Mouse (Mus musculus): ENCODE measurements around the gene Kcna6.

The Kcna6 gene

GRCm38 (mm10) chr6:126735806-126736205 is 4.7 kb downstream of the Kcna6 start:
- no peak for DNase-seq (ENCODE audit: low read depth, low spot score)

- no peak for DNase-seq (ENCODE audit: low read depth, low spot score)
Measured at GRCm38 (mm10) chr6:126732645-126733044, 7.8 kb downstream of the Kcna6 start.

GRCm38 (mm10) chr6:126728803-126729202 is 11.7 kb downstream of the Kcna6 start:
- no peak for DNase-seq (ENCODE audit: low read depth, low spot score)

GRCm38 (mm10) chr6:126718423-126719087 is 21.9 kb downstream of the Kcna6 start:
- DNase-seq (ENCODE audit: low read depth, low spot score), result no peak

GRCm38 (mm10) chr6:126712531-126712930 is 27.9 kb downstream of the Kcna6 start:
- no peak for DNase-seq (ENCODE audit: low read depth, low spot score)

GRCm38 (mm10) chr6:126705936-126706335 is 34.5 kb downstream of the Kcna6 start:
- no peak for DNase-seq (ENCODE audit: low read depth, low spot score)

- peak; percentile 43 for DNase-seq (ENCODE audit: low read depth, low spot score)
Measured at GRCm38 (mm10) chr6:126704430-126704829, 36.0 kb downstream of the Kcna6 start.

GRCm38 (mm10) chr6:126702116-126702515 is 38.4 kb downstream of the Kcna6 start:
- DNase-seq (ENCODE audit: low read depth, low spot score), result peak; percentile 72

- DNase-seq (ENCODE audit: low read depth, low spot score), result no peak
Measured at GRCm38 (mm10) chr6:126701196-126701595, 39.3 kb downstream of the Kcna6 start.

- no peak for DNase-seq (ENCODE audit: low read depth, low spot score)
Measured at GRCm38 (mm10) chr6:126699995-126700394, 40.5 kb downstream of the Kcna6 start.

GRCm38 (mm10) chr6:126687120-126687519 is 53.4 kb downstream of the Kcna6 start:
- no peak for DNase-seq (ENCODE audit: low read depth, low spot score)

GRCm38 (mm10) chr6:126685135-126685534 is 55.3 kb downstream of the Kcna6 start:
- DNase-seq (ENCODE audit: low read depth, low spot score), result no peak

- DNase-seq (ENCODE audit: low read depth, low spot score), result no peak
Measured at GRCm38 (mm10) chr6:126678961-126679360, 61.5 kb downstream of the Kcna6 start.

GRCm38 (mm10) chr6:126667001-126667400 is 73.5 kb downstream of the Kcna6 start:
- no peak for DNase-seq (ENCODE audit: low read depth, low spot score)

GRCm38 (mm10) chr6:126666091-126666490 is 74.4 kb downstream of the Kcna6 start:
- no peak for DNase-seq (ENCODE audit: low read depth, low spot score)

- no peak for DNase-seq (ENCODE audit: low read depth, low spot score)
Measured at GRCm38 (mm10) chr6:126664569-126664968, 75.9 kb downstream of the Kcna6 start.
